Mouse (Mus musculus) ES-E14 (cell line): ENCODE results near the gene Cyp4f14. TPM values are rescaled to one million over a fixed set of nuclear protein-coding genes. Genes with fewer than 3 reads are reported as not detected.

Experiments used
- DNase-seq: peaks from one replicate; pipeline ENCODE4 v3.0.0-alpha.2; 2013; ENCODE audit warnings: low read depth, low spot score
- H3K27ac ChIP-seq: 2 replicates; pipeline ENCODE4 v1.5.1; 2012; ENCODE audit warnings: low read depth, mild to moderate bottlenecking, low read length, moderate library complexity, mixed read lengths; ENCODE audit not compliant: poor library complexity, insufficient read depth, severe bottlenecking
- H3K36me3 ChIP-seq: 2 replicates; pipeline ENCODE4 v1.6.1; 2012; ENCODE audit warnings: mild to moderate bottlenecking, low read length, moderate library complexity, mixed read lengths; ENCODE audit not compliant: control insufficient read depth, poor library complexity, insufficient read depth, severe bottlenecking
- H3K4me1 ChIP-seq, 2 experiments: fragments of 150-350 bp in 1 of 2; sonication (generic) in 1 of 2; 2 replicates each; pipeline ENCODE4 v1.6.1; 2012; ENCODE audit warnings: low read length in 2 of 2, mild to moderate bottlenecking in 1 of 2, mixed read lengths in 1 of 2; ENCODE audit not compliant: control insufficient read depth in 2 of 2, insufficient read depth in 2 of 2, poor library complexity in 1 of 2
- H3K4me3 ChIP-seq, 2 experiments: fragments of 150-350 bp in 1 of 2; sonication (generic) in 1 of 2; 2 replicates each; pipeline ENCODE4 v1.5.1; 2012; ENCODE audit warnings: low read length in 2 of 2, low read depth in 1 of 2, mild to moderate bottlenecking in 1 of 2, mixed read lengths in 1 of 2; ENCODE audit not compliant: insufficient read depth in 1 of 2, poor library complexity in 1 of 2, severe bottlenecking in 1 of 2
- H3K9ac ChIP-seq: 2 replicates; pipeline ENCODE4 v1.6.1; 2012; ENCODE audit warnings: low read depth, mild to moderate bottlenecking, low read length, mixed read lengths; ENCODE audit not compliant: poor library complexity, insufficient read depth, severe bottlenecking
- H3K9me3 ChIP-seq: fragments of 150-350 bp; sonication (generic); 2 replicates; pipeline ENCODE4 v1.6.1; 2012; ENCODE audit warnings: low read depth, mild to moderate bottlenecking, low read length; ENCODE audit not compliant: control insufficient read depth, insufficient read depth
- CHD2 ChIP-seq: IDR thresholded peaks from 2 replicates; pipeline ENCODE4 v1.6.1; 2014; ENCODE audit warnings: mild to moderate bottlenecking, low read depth, low read length, inconsistent platforms
- HCFC1 ChIP-seq: IDR thresholded peaks from 2 replicates; pipeline ENCODE4 v1.6.1; 2012; ENCODE audit warnings: low read length, inconsistent platforms, borderline replicate concordance; ENCODE audit not compliant: insufficient read depth
- MAFK ChIP-seq: IDR thresholded peaks from 2 replicates; pipeline ENCODE4 v1.6.1; 2014; ENCODE audit warnings: mild to moderate bottlenecking, low read depth, low read length, inconsistent platforms; ENCODE audit not compliant: insufficient read depth
- ZC3H11A ChIP-seq: IDR thresholded peaks from 2 replicates; pipeline ENCODE4 v1.6.1; 2012; ENCODE audit warnings: low read depth, mild to moderate bottlenecking, inconsistent platforms, low read length, borderline replicate concordance
- ZNF384 ChIP-seq: IDR thresholded peaks from 2 replicates; pipeline ENCODE4 v1.6.1; 2012; ENCODE audit warnings: low read depth, low read length, inconsistent platforms
- in situ Hi-C, 2 experiments: fragments of 600-800 bp; cut with MboI; formaldehyde crosslinking; loops; one replicate each; pipeline ENCODE4 v1.15.1; 2025; ENCODE audit warnings: low sequenced_read_pairs in 2 of 2, inconsistent platforms in 1 of 2; ENCODE audit not compliant: unreplicated experiment in 2 of 2
- total RNA-seq: library from RNA; depleted of rRNA; stranded (reverse); fragments of 300-350 nt; gene quantifications from 2 replicates; pipeline ENCODE4 v1.2.3, GENCODE M21; 2012

Cyp4f14 gene
- total RNA-seq, 1 experiment: 0.58 TPM

- H3K4me3 ChIP-seq: peak within 1 kb of the TSS; percentile 77 to 99
- peaks cover 0 to 5% of the 10 kb centered on the region in 2 experiments; a peak in 2 of 4 replicates for H3K4me1 ChIP-seq
- no peaks in the 10 kb centered on the region for H3K9me3 ChIP-seq
- TF ChIP-seq MAFK (peak; percentile 46; the same call in 1 of the 2 replicates), CHD2 (peak; percentile 86), HCFC1 (no peak; the same call in 1 of the 2 replicates)
- H3K36me3 ChIP-seq: no peaks in the 10 kb centered on the region
- peak within 1 kb of the TSS; percentile 77 for H3K9ac ChIP-seq
- H3K27ac ChIP-seq: peak within 1 kb of the TSS; percentile 78; the same call in 1 of the 2 replicates
- in situ Hi-C loops: no loop called here
- peak; percentile 93 for DNase-seq
These were observed 25.6 kb downstream of the Cyp4f14 start, which contains the start of gene Zfp870 for GRCm38 (mm10) chr17:32891239-32892180. Gene Zfp870, minus strand, starts transcription at chr17:32891642.

- in situ Hi-C loops: no loop called here
- Histone ChIP-seq H3K36me3 (no peaks in the 10 kb centered on the region), H3K4me1 (peaks cover 0 to 2% of the 10 kb centered on the region in 2 experiments; a peak in 2 of 4 replicates), H3K4me3 (peak overlapping the region; percentile 77 to 99), H3K27ac (no peak overlapping the region; the same call in 1 of the 2 replicates), H3K9me3 (no peaks in the 10 kb centered on the region), H3K9ac (peak overlapping the region; percentile 72)
- TF ChIP-seq ZC3H11A: no peak
- no peak for TF ChIP-seq ZNF384
- TF ChIP-seq CHD2: no peak
- TF ChIP-seq MAFK: no peak
- no peak; the same call in 1 of the 2 replicates for TF ChIP-seq HCFC1
- DNase-seq: no peak
These were observed 26.3 kb downstream of the Cyp4f14 start for GRCm38 (mm10) chr17:32890852-32891238.

DNA sequence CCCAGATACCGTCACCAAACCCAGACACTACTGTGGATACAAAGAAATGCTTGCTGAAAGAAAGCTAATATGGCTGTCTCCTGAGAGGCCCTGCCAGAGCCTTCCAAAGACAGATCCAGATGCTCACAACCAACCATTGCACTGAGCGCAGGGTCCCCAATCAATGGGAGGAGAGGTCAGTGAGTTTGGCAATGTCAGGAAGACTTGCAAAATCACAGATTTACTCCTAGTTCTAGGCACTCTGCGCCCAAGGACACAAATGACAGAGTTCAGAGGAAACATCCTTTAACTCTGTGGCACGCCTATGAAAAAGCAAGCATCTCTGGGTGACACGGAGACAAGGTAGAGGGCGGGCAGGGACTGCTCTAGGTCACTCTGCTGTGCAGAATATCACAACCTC is 27.5 kb downstream of the Cyp4f14 start:
- H3K27ac ChIP-seq: no peak overlapping the region

GRCm38 (mm10) chr17:32880320-32881218 is 36.6 kb downstream of the Cyp4f14 start:
- Histone ChIP-seq H3K4me3 (no peak overlapping the region), H3K9ac (no peak overlapping the region), H3K27ac (peak overlapping the region; percentile 99; the same call in 1 of the 2 replicates), H3K9me3 (no peaks in the 10 kb centered on the region), H3K4me1 (peaks cover 9 to 11% of the 10 kb centered on the region in 2 experiments; a peak in 3 of 4 replicates), H3K36me3 (peaks cover 17% of the 10 kb centered on the region)
- TF ChIP-seq HCFC1 (no peak), MAFK (no peak), ZNF384 (no peak)
- no peak for DNase-seq
- in situ Hi-C loops: no loop called here

More for the DNA sequence above, 27.5 kb downstream of the Cyp4f14 start:
- H3K4me3 ChIP-seq: no peak overlapping the region
- H3K9me3 ChIP-seq: no peaks in the 10 kb centered on the region
- H3K4me1 ChIP-seq: peaks cover 0 to 2% of the 10 kb centered on the region in 2 experiments; a peak in 1 of 4 replicates
- in situ Hi-C loops: no loop called here
- TF ChIP-seq MAFK: no peak
- TF ChIP-seq CHD2: no peak
- TF ChIP-seq ZC3H11A: no peak
- no peak for TF ChIP-seq HCFC1
- peaks cover 3% of the 10 kb centered on the region; the same call in 1 of the 2 replicates for H3K36me3 ChIP-seq
- no peak overlapping the region for H3K9ac ChIP-seq
- DNase-seq: no peak
